Mouse (Mus musculus) adrenal gland, postnatal 10 days (tissue): Measurements from ENCODE around the gene Micall2. TPM values are rescaled to one million over a fixed set of nuclear protein-coding genes. Genes with fewer than 3 reads are reported as not detected.

Experiments
- DNase-seq: peaks from one replicate; pipeline ENCODE4 v3.0.0; 2021; ENCODE audit warnings: mixed read lengths
- microRNA-seq: library from miRNA; unstranded; fragments of <30 nt; microRNA quantifications from one replicate; pipeline ENCODE4 v1.2.0, GENCODE M21; 2021
- total RNA-seq, 2 experiments: library from RNA; stranded (reverse); gene quantifications; 2 replicates each; pipeline ENCODE4 v1.2.3; 2021

Gene Micall2
- total RNA-seq, 2 experiments from 2014 or later, result 6.6 to 9.2 TPM

GRCm38 (mm10) chr5:139681832-139682630, 54.1 kb downstream of the Micall2 start:
- no peak for DNase-seq

GRCm38 (mm10) chr5:139675707-139675967, 60.5 kb downstream of the Micall2 start:
- DNase-seq, result no peak

- DNase-seq, result no peak
Measured at GRCm38 (mm10) chr5:139674940-139675706, 61.0 kb downstream of the Micall2 start.

- peak; percentile 41 for DNase-seq
Measured at GRCm38 (mm10) chr5:139669380-139669779, 66.8 kb downstream of the Micall2 start.

- peak; percentile 84 for DNase-seq
Measured at GRCm38 (mm10) chr5:139668494-139668893, 67.6 kb downstream of the Micall2 start.

- no peak for DNase-seq
Measured at GRCm38 (mm10) chr5:139666496-139666895, 69.6 kb downstream of the Micall2 start.

- DNase-seq, result no peak
Measured at GRCm38 (mm10) chr5:139665375-139665774, 70.8 kb downstream of the Micall2 start.

GRCm38 (mm10) chr5:139661713-139662112, 74.4 kb downstream of the Micall2 start:
- no peak for DNase-seq

GRCm38 (mm10) chr5:139659307-139659706, 76.8 kb downstream of the Micall2 start:
- no peak for DNase-seq

GRCm38 (mm10) chr5:139658865-139659264, 77.3 kb downstream of the Micall2 start:
- DNase-seq, result no peak

- DNase-seq, result no peak
Measured at GRCm38 (mm10) chr5:139657959-139658602, 78.1 kb downstream of the Micall2 start.

Small RNAs within 50 kb of the gene (microRNA-seq; reads per million reads assigned to microRNA genes)
- not detected for gene Mir7037

Other genes with a start within 250 kb of the Micall2 start
- not detected for gene Uncx, start 192.8 kb downstream of the Micall2 start, total RNA-seq
- 10 to 100 TPM; 36.6 to 51.9 TPM for gene Ints1, start 39.3 kb upstream of the Micall2 start, total RNA-seq
- gene Mafk, start 55.2 kb upstream of the Micall2 start, total RNA-seq, result 10 to 100 TPM; 18.8 to 25.1 TPM
- 1 to 10 TPM in 1 of 2 experiments, under 1 TPM in 1; 0.91 to 2.1 TPM for gene Tmem184a, start 83.6 kb upstream of the Micall2 start, total RNA-seq
- gene Gm26938, start 90.1 kb upstream of the Micall2 start, total RNA-seq, result not detected
- gene Psmg3, start 90.5 kb upstream of the Micall2 start, total RNA-seq, result 10 to 100 TPM; 16.5 to 19.7 TPM
- gene Elfn1, start 171.6 kb upstream of the Micall2 start, total RNA-seq, result 1 to 10 TPM; 1.1 to 2.2 TPM